Comparison of ENCODE assay signal across 20 mouse cellular contexts in genomic region chr10:75055672-75056071, GRCm38 (mm10). TPM values are rescaled to one million over a fixed set of nuclear protein-coding genes. Genes with fewer than 3 reads are reported as not detected.
DNase-seq lines count a peak whose midpoint lies in the region; ATAC-seq and TF ChIP-seq lines count a peak whose summit lies in the region.
"Had no signal": no experiment of that assay in that cellular context is flagged by ENCODE, and none has a peak within 500 bp of the region (broad histone marks: within the 10 kb centered on the region; RNA-seq: fewer than 3 reads in every experiment).

No protein-coding gene starts in this region.

- 86% methylated on average over 5 of the region's 5 CpGs for WGBS in liver, adult 2 months
- WGBS in liver, embryonic 12.5 days (ENCODE audit: insufficient replicate concordance): 49% methylated on average over 5 of the region's 5 CpGs
- 81% methylated on average over 5 of the region's 5 CpGs for WGBS in cerebellum, adult 2 months

- peaks cover 40% of the 10 kb centered on the region for H3K4me1 ChIP-seq in liver, adult 2 months (ENCODE audit: control insufficient read depth, insufficient read depth, low read length)
- H3K4me1 ChIP-seq in liver, embryonic 12.5 days: peaks cover 58% of the 10 kb centered on the region
- peaks cover 86% of the 10 kb centered on the region for H3K4me1 ChIP-seq in megakaryocyte, embryonic 14.5 days
- peaks cover 30% of the 10 kb centered on the region for H3K4me1 ChIP-seq in cerebellum, adult 2 months (ENCODE audit: control insufficient read depth, insufficient read depth, low read length)

- intact Hi-C loops in heart, postnatal 10 days (cut with DNase I): no loop called here

- H3K9me3 ChIP-seq in liver, embryonic 12.5 days (replicated peaks): no peaks in the 10 kb centered on the region
- no peaks in the 10 kb centered on the region for H3K9me3 ChIP-seq in megakaryocyte, embryonic 14.5 days

- ATAC-seq in liver, embryonic 12.5 days: no peak
- ATAC-seq: intestine, postnatal 0 days had no signal

- peaks cover 7% of the 10 kb centered on the region; the same call in 1 of the 2 replicates for H3K79me2 ChIP-seq in liver, adult 2 months (ENCODE audit: control insufficient read depth, insufficient read depth, low read length)

- no peak overlapping the region for H3K4me2 ChIP-seq in liver, embryonic 12.5 days
- H3K4me2 ChIP-seq: heart, embryonic 11.5 days; lung, embryonic 14.5 days had no signal

- H3K27me3 ChIP-seq in liver, adult 2 months (ENCODE audit: control insufficient read depth, insufficient read depth, low read length): no peaks in the 10 kb centered on the region
- H3K27me3 ChIP-seq in liver, embryonic 12.5 days (replicated peaks): peaks cover 32% of the 10 kb centered on the region
- H3K27me3 ChIP-seq in megakaryocyte, embryonic 14.5 days (replicated peaks): peaks cover 27% of the 10 kb centered on the region
- no peaks in the 10 kb centered on the region for H3K27me3 ChIP-seq in cerebellum, adult 2 months (ENCODE audit: control insufficient read depth, insufficient read depth, low read length)

- peak overlapping the region; percentile 55 for H3K27ac ChIP-seq in liver, adult 2 months (replicated peaks; ENCODE audit: insufficient read depth, low read depth, low read length)
- H3K27ac ChIP-seq in liver, embryonic 12.5 days: no peak overlapping the region
- no peak overlapping the region for H3K27ac ChIP-seq in cerebellum, adult 2 months (ENCODE audit: insufficient read depth, low read length)
- H3K27ac ChIP-seq: gastrocnemius, adult 2 months; kidney, postnatal 0 days had no signal

- no peak overlapping the region for H3K9ac ChIP-seq in liver, adult 2 months (ENCODE audit: low read depth, low read length)
- H3K9ac ChIP-seq in liver, embryonic 12.5 days: no peak overlapping the region
- H3K9ac ChIP-seq: lung, embryonic 14.5 days had no signal

- TF ChIP-seq POLR2A in liver, adult 2 months (IDR thresholded peaks at IDR 0.05; ENCODE audit: extremely low read depth, insufficient read depth, low read length): no peak
- TF ChIP-seq POLR2A in cerebellum, adult 2 months (IDR thresholded peaks at IDR 0.05; ENCODE audit: borderline replicate concordance, insufficient read depth, low read length): no peak

- DNase-seq in liver, adult 2 months (ENCODE audit: extremely low read depth, low read depth, low spot score): no peak
- peak; percentile 42 to 51 for DNase-seq in spleen, postnatal 36 days (ENCODE audit: low spot score in 2 of 2)
- DNase-seq in spleen, adult 18-20 months: no peak
- DNase-seq in cerebellum, adult 2 months: no peak
- DNase-seq in frontal cortex, postnatal 10 days (ENCODE audit: low spot score in 2 of 2): no peak
- no peak for DNase-seq in heart, postnatal 10 days
- DNase-seq: adrenal gland, postnatal 10 days; gastrocnemius, adult 2 months; heart, postnatal 36 days; lung, embryonic 14.5 days had no signal

- TF ChIP-seq CTCF in liver, adult 2 months (IDR thresholded peaks at IDR 0.05; ENCODE audit: low read depth, low read length): no peak
- TF ChIP-seq CTCF in cerebellum, adult 2 months (IDR thresholded peaks at IDR 0.05; ENCODE audit: borderline replicate concordance, insufficient read depth, low read depth, low read length): no peak

- H3K36me3 ChIP-seq in liver, adult 2 months (ENCODE audit: control insufficient read depth, insufficient read depth, low read length): no peaks in the 10 kb centered on the region
- H3K36me3 ChIP-seq in liver, embryonic 12.5 days: no peaks in the 10 kb centered on the region
- peaks cover 9% of the 10 kb centered on the region for H3K36me3 ChIP-seq in megakaryocyte, embryonic 14.5 days (replicated peaks; ENCODE audit: low read length)

- no peak overlapping the region for H3K4me3 ChIP-seq in liver, adult 2 months (ENCODE audit: insufficient read depth, low read depth, low read length)
- no peak overlapping the region for H3K4me3 ChIP-seq in liver, embryonic 12.5 days
- H3K4me3 ChIP-seq in megakaryocyte, embryonic 14.5 days (replicated peaks): peak overlapping the region; percentile 60
- H3K4me3 ChIP-seq in cerebellum, adult 2 months (replicated peaks; ENCODE audit: insufficient read depth, low read depth, low read length): no peak overlapping the region
- H3K4me3 ChIP-seq: gastrocnemius, adult 2 months had no signal

RNA-seq across cellular contexts. Expression of gene Bcr, which starts 4.7 kb away (rescaled TPM):
- 7.5 and 12.0 TPM in 2 replicates for total RNA-seq in liver, adult 2 months (2014; rRNA removed)
- 14.4 and 14.7 TPM in 2 replicates for polyA plus RNA-seq in liver, adult 2 months (2012; rRNA removed)
- 2.2 and 2.4 TPM in 2 replicates for polyA plus RNA-seq in liver, embryonic 12.5 days (2016; fragmentation: Nextera tagmentation; extraction: Ambion mirVana)
- polyA plus RNA-seq in megakaryocyte, embryonic 14.5 days (2012; ENCODE audit: insufficient read depth, low replicate concordance): 20.8 and 30.9 TPM in 2 replicates
- polyA plus RNA-seq in cerebellum, adult 2 months (2012; rRNA removed): 44.3 and 44.4 TPM in 2 replicates
- 10 to 100 TPM; 11.1 to 11.7 TPM for total RNA-seq in heart, postnatal 10 days (2021)
- total RNA-seq: MEL had no signal

RNA-seq across cellular contexts. Expression of gene Rab36, which starts 18.8 kb away (rescaled TPM):
- total RNA-seq in liver, adult 2 months (2014; rRNA removed): 0.18 and 0.34 TPM in 2 replicates
- polyA plus RNA-seq in liver, adult 2 months (2012; rRNA removed): 0.34 and 0.70 TPM in 2 replicates
- 3.4 and 4.1 TPM in 2 replicates for polyA plus RNA-seq in liver, embryonic 12.5 days (2016; fragmentation: Nextera tagmentation; extraction: Ambion mirVana)
- polyA plus RNA-seq in megakaryocyte, embryonic 14.5 days (2012; ENCODE audit: insufficient read depth, low replicate concordance): 0.85 and 5.4 TPM in 2 replicates
- polyA plus RNA-seq in cerebellum, adult 2 months (2012; rRNA removed): 20.4 and 21.2 TPM in 2 replicates
- 1 to 10 TPM; 1.6 to 1.8 TPM for total RNA-seq in heart, postnatal 10 days (2021)
- total RNA-seq: megakaryocyte-erythroid progenitor cell, adult 5-6 weeks; MEL had no signal

RNA-seq across cellular contexts. Expression of gene Rsph14, which starts 23.3 kb away (rescaled TPM):
- total RNA-seq in liver, adult 2 months (2014; rRNA removed): not detected in 2 replicates
- not detected in 2 replicates for polyA plus RNA-seq in liver, adult 2 months (2012; rRNA removed)
- 0.08 TPM in 1 of 2 replicates, not detected in the other for polyA plus RNA-seq in liver, embryonic 12.5 days (2016; fragmentation: Nextera tagmentation; extraction: Ambion mirVana)
- not detected in 2 replicates for polyA plus RNA-seq in megakaryocyte, embryonic 14.5 days (2012; ENCODE audit: insufficient read depth, low replicate concordance)
- polyA plus RNA-seq in cerebellum, adult 2 months (2012; rRNA removed): 0.43 and 0.79 TPM in 2 replicates
- not detected for total RNA-seq in heart, postnatal 10 days (2021)
- total RNA-seq: gastrocnemius, adult 2 months; heart, postnatal 36 days; megakaryocyte-erythroid progenitor cell, adult 5-6 weeks; MEL had no signal
- polyA plus RNA-seq: embryonic facial prominence, embryonic 11.5 days; heart, embryonic 11.5 days; intestine, postnatal 0 days; kidney, postnatal 0 days; limb, embryonic 14.5 days; lung, embryonic 14.5 days; urinary bladder, adult 2 months had no signal

Comparison
In these comparisons a context has a peak if more than half of its experiments do, and no peak if none do; other contexts are left out.
1. DNase-seq: peak in spleen, postnatal 36 days (2 of 2); none in liver, adult 2 months (single experiment), spleen, adult 18-20 months (0 of 2), cerebellum, adult 2 months (0 of 2), frontal cortex, postnatal 10 days (0 of 2) and heart, postnatal 10 days (0 of 2).